Mouse (Mus musculus) telencephalon, adult 2 months (tissue): ENCODE measurements around the gene Sppl3.

Experiments
- DNase-seq: peaks from one replicate; pipeline ENCODE4 v3.0.0-alpha.2; 2011; ENCODE audit warnings: low read depth, low spot score

The Sppl3 gene

GRCm38 (mm10) chr5:115037099-115037498 lies 26.2 kb downstream of the Sppl3 start:
- DNase-seq = no peak

DNA sequence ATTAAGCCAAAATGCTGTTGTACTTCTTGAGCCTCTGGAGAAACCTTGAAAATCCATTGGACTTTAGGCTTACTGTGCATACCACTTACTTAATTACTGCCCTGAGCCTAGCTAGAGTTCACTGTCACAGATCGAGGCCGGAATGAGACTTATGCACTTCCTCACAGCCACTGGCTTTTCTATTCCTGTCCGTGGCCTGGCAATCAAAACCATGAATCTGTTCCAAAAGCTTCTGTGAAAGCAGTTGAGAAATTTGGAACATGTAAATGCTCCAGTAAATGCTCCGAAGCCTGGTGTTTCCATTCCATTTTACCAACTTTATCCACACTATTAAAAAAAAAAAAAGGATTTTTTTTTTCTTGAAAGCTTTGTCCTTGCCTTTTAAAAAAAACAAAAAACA lies 29.8 kb downstream of the Sppl3 start:
- DNase-seq = no peak

- DNase-seq = no peak
Observed at GRCm38 (mm10) chr5:115043626-115044025, 32.7 kb downstream of the Sppl3 start.

GRCm38 (mm10) chr5:115045146-115045677 lies 34.3 kb downstream of the Sppl3 start:
- no peak for DNase-seq

DNA sequence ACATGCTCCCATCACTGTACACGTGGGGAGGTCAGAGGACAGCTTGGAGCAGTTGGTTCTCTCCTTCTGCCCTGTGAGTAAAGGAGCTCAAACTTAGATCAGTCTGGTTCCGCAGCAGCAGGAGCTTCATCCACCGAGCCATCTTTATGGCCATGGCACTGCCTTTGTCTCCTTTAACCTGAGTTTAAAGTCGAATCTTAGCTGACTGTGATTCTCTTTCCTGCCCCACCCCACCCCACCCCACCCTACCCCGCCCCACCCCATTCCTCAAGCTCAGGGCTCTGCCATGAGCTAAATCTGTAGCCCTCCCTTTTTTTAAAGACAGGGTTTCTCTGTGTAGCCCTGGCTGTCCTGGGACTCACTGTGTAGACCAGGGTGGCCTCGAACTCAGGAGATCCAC lies 38.8 kb downstream of the Sppl3 start:
- no peak for DNase-seq

- no peak for DNase-seq
Observed at GRCm38 (mm10) chr5:115050776-115051175, 39.8 kb downstream of the Sppl3 start.

- no peak for DNase-seq
Observed at GRCm38 (mm10) chr5:115052546-115052945, 41.6 kb downstream of the Sppl3 start.

GRCm38 (mm10) chr5:115053791-115054396 lies 43.0 kb downstream of the Sppl3 start:
- DNase-seq = no peak

DNA sequence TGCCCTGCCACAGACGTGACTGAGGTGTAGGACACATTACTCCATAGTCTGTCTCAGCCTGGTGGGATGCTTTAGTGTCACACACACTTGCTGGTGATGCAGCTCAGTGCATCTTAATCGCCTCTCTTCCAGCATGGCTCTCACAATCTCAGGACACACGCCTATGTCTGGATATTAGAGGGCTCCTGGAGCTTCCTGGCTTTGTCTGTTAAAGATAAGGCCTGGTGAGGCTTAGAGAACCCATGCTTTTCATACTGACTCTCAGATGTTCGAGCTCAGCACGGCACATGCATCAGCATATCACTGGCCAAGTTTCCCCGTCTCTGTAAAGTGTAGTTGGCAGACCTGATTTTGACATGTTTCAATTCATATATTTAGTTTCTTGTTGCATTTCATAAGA lies 44.5 kb downstream of the Sppl3 start:
- no peak for DNase-seq

GRCm38 (mm10) chr5:115057153-115057552 lies 46.2 kb downstream of the Sppl3 start:
- DNase-seq = no peak

DNA sequence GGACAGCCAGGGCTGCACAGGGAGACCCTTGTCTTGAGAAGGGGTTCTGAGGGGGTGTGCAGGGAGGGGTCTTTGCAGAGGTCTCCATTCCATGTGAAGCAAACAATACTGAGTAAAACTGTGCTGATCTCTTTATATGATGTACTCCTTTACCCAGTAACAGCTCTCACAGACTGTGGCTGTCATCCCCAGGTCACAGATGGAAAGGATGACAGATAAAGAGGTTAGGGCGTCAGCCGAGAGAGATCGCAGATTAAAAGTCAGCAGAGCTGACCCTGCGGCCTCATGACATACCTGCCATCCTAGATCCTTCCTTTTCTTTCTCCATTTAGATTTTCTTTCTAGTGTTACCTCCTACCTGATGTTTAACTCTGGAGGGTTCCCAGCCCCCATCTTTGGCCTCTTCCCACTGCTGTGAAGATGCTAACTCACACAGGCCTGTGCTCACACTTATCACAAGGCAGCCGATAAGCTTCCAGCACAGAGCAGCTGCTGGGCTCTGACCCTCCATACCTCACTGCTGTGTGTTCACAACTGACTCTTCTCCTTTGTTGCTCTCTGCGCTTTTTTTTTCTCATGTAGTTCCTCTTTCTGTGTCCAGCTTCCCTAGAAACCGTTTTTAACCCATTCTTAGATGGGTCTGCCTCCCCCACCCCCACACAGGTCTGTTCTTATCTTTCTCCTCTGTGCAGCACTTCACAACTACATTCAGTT lies 47.8 kb downstream of the Sppl3 start:
- DNase-seq = no peak

DNA sequence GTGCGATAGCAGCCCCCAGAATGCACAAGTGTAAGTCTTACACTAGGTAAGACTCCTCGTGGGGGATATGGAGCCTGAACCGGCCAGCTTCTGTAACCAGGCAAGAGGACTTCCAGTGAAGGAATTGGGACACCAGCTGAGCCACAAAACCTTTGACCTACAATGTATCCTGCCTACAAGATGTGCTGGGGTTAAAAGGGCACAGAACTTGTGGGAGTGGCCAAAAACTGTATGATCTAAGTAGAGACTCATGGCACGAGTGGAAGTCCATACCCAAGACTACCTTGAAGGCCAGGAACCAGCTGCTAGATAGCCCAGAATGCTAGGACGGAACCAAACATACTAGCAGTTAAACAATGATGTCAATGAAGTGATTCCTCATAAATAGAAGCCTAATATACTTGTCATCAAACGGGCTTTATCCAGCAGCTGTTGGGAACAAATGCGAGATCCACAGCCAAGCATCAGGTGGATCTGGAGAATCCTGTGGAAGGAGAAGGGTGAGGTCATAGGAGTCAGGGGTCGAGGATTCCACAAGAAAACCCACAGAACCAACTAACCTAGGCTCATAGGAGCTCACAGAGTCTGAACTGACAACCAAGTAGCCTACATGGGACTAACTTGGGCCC lies 49.2 kb downstream of the Sppl3 start:
- DNase-seq = no peak

DNA sequence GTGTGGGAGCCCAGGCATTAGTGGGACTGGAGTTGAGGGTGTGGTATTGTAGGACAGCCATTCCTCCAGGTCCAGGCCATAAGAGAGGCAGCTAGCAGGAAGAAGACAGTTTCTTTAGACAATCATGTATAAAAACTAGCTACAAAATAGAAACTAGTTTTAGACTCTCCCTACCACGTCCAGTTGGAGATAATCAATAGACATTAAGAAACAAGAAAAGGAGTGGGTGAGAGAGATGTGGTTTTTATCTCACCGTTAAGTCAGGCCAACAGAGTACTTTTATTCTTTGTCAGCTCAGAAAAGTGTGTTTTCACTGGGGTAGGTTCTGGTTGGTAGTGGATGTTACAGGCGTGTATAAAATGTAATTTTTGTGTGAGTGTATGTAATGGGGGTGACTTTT lies 50.0 kb downstream of the Sppl3 start:
- no peak for DNase-seq

GRCm38 (mm10) chr5:115062566-115062965 lies 51.6 kb downstream of the Sppl3 start:
- DNase-seq = no peak

- DNase-seq = no peak
Observed at GRCm38 (mm10) chr5:115063391-115063790, 52.5 kb downstream of the Sppl3 start.

GRCm38 (mm10) chr5:115066245-115066644 lies 55.3 kb downstream of the Sppl3 start:
- no peak for DNase-seq

DNA sequence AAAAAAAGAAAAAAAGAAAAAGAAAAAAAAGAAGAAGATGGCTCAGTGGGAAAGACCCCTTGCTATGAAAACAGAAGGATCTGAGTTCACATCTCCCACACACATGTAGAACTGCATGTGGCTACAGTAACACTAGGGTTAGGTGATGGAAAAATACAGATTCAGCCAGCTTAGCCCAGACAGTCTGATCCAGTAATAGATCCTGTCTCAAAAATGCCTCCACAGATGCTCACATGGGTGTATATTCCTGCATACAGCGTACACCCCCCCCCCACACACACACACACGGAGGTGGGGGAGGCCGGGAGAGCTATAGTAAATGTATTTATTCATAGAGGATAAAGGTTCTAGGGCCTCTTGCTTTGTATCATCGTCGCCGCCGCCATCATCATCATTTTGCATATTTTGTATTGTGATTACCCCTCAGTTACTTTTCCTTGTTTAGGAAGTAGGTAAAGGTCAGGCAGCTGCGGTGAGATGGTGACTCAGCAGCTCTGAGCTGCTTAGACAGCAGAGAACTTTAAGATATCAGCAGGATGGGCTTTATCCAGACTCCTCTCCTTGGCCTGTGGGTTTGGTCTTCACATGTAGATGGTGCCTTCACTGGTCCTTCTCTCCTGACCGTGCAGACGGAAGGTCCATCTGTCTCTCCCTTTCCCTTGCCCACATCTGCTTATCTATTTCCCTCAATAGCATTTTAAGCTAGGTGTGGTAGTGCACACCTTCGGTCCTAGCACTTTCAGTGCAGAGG lies 57.9 kb downstream of the Sppl3 start:
- no peak for DNase-seq

GRCm38 (mm10) chr5:115069611-115070010 lies 58.7 kb downstream of the Sppl3 start:
- no peak for DNase-seq

DNA sequence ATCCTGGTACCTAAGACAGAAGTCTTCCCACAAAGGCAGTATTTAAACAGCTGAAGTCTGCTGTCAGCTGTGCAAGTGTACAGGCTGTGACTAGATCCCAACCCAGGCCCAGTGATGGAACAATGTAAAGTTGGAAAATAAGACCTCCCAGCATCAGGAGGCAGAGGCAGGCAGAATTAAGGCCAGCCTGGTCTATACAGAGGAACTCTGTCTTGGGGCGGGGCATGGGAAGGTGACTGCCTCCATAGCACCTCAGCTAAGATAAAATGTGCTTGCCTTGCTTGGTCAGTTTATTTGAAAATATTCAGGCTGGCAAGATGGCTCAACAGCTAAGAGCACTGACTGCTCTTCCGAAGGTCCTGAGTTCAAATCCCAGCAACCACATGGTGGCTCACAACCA lies 59.5 kb downstream of the Sppl3 start:
- no peak for DNase-seq

GRCm38 (mm10) chr5:115071096-115071901 lies 60.4 kb downstream of the Sppl3 start:
- DNase-seq = no peak

DNA sequence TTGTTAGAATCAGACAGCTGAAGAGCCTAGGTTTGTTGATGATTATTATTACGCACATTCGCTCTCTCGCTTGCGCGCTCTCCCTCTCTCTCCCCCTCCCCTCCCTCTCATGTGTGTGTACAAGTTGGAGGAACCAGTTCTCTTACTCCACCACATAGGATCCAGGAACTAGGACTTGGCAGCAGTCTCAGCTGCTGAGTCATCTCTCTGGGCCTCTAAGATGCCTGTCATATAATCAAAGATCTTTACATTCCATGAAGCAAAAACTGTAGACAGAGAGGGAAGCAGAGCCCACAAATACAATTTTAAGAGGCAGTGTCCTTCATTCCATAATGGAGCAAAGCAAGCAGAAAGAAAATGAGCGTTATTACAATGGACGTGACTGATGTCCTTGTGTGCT lies 61.2 kb downstream of the Sppl3 start:
- DNase-seq = peak; percentile 71
